Mouse (Mus musculus): ENCODE measurements around the gene Dock4.

Dock4 gene

DNA sequence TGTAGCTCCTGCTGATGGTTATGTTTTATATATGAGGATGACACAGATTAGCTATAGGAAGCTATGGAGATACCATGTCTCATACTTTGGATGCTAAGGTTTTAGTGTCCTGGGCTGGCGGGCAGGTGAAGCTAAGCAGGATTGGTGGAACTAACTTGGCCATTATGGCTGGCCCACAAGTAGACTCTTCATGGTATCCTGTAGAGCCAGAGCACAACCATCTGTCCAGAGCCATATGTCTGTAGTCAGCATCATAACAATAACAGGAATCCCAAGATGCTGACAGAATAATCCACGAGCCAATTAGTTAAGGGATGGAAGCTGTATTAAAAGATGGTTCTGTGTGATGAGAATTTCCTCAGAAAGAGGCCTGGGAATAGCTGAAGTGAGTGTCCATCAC is 269.4 kb downstream of the Dock4 start:
- in situ Hi-C loops (cut with MboI; ENCODE audit: low sequenced_read_pairs): no loop called here

DNA sequence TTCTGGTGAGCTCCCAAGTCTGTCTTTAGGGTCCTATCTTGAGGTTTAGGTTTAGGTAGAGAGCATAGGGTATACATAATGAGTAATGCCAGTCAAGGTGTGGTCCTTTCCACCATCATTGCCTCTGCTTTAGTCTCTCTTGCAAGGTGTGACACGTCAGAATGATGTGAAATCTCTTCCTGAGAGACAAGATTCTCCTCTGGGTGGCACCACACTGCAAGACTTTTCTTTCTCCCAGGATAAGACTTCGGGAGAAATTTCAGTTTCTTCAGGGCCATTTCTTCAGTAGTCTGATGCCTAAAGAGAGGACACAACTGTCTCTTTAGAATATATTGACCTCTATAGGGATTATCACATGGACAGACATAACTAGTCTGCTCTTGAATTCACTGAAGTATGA is 282.6 kb downstream of the Dock4 start:
- in situ Hi-C loops (cut with MboI; ENCODE audit: low sequenced_read_pairs): no loop called here

DNA sequence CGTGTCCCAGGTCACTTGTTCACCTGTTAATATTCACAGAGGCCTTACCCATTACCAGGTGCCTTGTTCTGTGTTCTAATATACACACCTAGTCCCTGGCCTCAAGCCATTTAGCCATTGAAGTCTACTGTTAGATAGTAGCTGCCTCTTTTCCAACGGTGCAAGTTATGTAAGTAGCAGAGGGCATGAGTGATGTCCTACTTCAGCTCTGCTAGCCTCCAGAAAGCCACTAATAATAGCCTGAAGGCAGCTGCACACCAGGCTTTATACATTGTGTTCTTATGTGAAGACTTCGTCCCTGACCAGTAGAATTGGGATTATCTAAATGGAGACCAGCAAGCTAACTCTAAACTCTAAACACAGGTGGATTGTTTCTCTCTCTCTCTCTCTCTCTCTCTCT is 285.0 kb downstream of the Dock4 start:
- in situ Hi-C loops (cut with MboI; ENCODE audit: low sequenced_read_pairs): no loop called here

GRCm38 (mm10) chr12:40745501-40745900 is 299.7 kb downstream of the Dock4 start:
- in situ Hi-C loops (cut with MboI; ENCODE audit: low sequenced_read_pairs): no loop called here

GRCm38 (mm10) chr12:40746081-40746480 is 300.3 kb downstream of the Dock4 start:
- in situ Hi-C loops (cut with MboI; ENCODE audit: low sequenced_read_pairs): no loop called here

DNA sequence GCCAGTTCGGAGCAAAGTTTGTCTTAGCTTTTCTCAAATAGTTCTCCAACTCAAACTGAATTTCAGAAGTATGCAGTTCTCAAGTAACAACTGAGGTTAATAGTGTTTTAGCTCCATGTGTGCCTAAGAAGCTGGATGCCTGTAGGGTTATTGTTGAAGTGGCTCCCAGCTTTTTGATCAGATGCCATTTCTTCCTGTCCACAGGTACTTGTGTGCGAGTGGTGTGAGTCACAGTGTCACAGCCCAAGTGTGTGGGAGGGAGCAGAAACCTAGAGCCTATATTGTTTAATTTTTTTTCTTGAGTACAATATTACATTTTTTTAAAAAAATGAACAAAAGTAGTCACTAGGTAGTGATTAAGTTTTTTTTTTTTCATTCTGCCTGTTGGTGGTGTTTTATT is 313.5 kb downstream of the Dock4 start:
- in situ Hi-C loops (cut with MboI; ENCODE audit: low sequenced_read_pairs): no loop called here

DNA sequence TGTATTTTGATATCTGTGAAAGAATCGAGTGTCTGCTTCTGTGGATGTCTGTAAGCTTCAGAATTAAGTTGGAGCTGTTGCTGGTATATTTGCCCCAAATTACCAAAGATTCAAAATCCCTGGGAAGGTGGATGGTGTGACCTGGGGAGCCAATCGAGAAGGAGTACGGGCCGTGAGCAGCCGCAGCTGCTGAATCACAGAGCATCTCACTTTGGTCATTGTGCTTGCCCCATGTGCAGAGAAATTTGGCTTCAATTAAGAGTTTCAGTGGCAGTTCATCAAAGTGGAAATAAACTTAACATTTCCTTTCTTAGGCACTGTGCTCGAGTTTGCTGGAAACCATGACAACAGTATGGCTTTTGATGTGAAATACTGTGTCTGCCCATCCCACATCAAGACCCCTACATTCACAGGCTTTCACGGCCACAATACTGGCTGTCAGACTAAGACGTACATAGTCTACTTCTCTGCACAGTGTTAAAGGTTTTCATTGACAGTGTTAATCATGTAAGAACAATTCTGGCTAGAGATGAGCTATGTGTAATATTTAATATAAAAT is 321.6 kb downstream of the Dock4 start:
- in situ Hi-C loops (cut with MboI; ENCODE audit: low sequenced_read_pairs): no loop called here

- in situ Hi-C loops (cut with MboI; ENCODE audit: low sequenced_read_pairs): no loop called here
Observed at GRCm38 (mm10) chr12:40773091-40773490, 327.3 kb downstream of the Dock4 start.

- in situ Hi-C loops (cut with MboI; ENCODE audit: low sequenced_read_pairs): no loop called here
Observed at GRCm38 (mm10) chr12:40781554-40781953, 335.8 kb downstream of the Dock4 start.

DNA sequence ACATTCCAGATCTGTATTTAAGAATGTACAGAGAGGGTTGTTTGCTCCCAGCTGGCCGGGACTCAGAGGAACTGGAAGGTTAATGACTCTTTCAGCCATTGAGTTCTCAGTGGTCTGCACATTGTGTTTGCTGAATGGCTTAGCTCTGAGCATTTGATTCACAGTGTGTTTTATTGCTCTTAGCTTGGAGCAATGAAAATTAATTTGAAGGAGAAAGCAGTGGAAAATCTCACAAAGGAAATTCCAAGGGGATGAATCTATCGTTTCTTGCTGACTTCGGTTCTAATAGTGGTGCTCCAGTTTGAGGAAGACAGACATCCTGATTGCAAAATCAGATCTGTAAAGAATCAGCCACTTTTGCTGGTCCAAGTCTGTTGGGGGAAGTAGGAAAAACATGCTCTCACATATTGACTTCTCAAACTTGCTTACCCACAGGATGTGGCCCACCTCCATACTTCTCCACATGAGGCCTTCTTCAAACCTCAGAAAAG is 342.9 kb downstream of the Dock4 start:
- in situ Hi-C loops (cut with MboI; ENCODE audit: low sequenced_read_pairs): no loop called here

DNA sequence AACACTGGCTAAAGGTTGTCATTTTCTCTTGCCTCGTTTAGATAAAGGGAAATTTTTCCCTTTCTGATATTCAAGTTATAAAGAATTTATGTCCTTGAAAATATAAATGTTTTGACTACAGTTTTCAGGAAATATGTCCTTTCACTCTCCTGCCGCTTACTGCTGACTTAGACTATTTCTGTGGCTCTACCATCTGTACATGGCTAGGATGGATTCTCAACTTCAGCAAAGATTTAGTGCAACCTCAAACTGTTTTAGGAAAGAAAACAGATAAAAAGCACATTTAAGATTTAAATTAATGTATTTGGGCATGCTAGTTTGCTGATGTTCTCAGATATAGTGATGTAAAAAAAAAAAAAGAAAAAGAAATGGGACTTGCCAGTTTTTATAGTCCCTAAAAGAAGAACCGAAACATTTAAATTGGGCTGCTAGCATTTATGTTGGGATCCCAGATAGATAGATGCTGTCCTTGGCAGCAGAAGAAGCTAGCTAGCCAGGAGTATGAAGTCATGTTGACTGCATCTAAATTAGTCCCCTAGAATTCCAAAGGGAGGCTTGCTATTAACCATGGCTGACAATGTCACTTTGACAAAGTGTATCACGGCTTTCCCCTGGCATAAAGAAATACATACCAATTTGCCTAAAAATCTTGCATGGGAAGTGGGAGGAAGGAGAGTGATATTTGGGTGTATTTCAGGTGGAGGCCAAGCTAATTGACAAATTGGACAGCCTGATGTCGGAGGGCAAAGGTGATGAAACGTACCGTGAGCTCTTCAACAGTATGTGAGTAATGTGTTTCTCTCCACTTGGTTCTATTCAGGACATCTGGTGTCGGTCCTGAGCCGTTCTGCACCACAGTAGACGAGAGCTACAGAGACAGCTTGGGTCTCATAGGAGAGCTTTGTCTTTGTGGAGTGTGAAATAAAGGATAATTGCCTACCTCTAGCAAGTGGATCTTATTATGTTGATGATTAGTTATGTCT is 343.9 kb downstream of the Dock4 start:
- in situ Hi-C loops (cut with MboI; ENCODE audit: low sequenced_read_pairs): no loop called here

GRCm38 (mm10) chr12:40791221-40791620 is 345.5 kb downstream of the Dock4 start:
- in situ Hi-C loops (cut with MboI; ENCODE audit: low sequenced_read_pairs): no loop called here

DNA sequence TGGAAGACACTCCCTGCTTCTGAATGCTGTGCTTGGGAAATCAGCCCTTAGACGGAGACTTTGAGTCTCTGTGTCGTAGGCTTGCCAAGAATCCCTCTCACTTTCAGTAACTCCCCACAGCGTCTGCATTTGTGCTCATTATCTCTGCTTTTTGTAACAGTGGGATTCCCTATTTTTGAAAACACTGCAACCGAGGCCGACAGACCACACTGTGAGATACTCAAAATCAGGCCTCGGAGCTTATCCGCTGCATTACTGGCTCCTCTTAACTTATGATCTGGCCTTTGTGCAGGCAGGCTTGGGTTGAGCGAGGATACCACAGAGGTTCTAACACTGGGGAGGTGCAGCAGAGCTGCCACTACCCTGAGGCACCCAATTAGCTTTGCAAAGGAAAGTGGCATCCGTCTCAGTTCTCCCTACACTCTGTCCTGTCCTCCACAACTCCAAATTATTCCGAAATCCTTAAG is 346.5 kb downstream of the Dock4 start:
- in situ Hi-C loops (cut with MboI; ENCODE audit: low sequenced_read_pairs): no loop called here

GRCm38 (mm10) chr12:40794066-40794465 is 348.3 kb downstream of the Dock4 start:
- in situ Hi-C loops (cut with MboI; ENCODE audit: low sequenced_read_pairs): no loop called here

DNA sequence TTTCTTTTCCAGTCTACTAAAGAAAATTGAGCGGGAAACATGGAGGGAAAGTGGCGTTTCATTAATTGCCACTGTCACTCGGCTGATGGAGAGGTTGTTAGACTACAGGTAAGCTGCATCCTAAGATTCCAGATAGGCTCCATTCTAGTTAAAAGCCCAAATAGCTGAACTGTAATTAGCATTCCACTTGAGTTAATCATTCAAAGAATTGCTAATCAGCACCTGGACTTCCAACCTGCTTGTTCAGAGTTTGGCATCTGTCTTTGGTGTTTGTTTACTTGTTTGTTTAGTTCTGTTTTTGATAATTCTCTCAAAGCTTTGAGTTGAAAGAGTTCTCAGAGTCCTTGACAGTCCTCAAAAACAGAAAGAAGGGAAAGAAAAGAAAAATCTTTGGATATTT is 349.0 kb downstream of the Dock4 start:
- in situ Hi-C loops (cut with MboI; ENCODE audit: low sequenced_read_pairs): no loop called here

- in situ Hi-C loops (cut with MboI; ENCODE audit: low sequenced_read_pairs): no loop called here
Observed at GRCm38 (mm10) chr12:40795768-40796167, 350.0 kb downstream of the Dock4 start.

GRCm38 (mm10) chr12:40796813-40797491 is 351.2 kb downstream of the Dock4 start:
- in situ Hi-C loops (cut with MboI; ENCODE audit: low sequenced_read_pairs): no loop called here

DNA sequence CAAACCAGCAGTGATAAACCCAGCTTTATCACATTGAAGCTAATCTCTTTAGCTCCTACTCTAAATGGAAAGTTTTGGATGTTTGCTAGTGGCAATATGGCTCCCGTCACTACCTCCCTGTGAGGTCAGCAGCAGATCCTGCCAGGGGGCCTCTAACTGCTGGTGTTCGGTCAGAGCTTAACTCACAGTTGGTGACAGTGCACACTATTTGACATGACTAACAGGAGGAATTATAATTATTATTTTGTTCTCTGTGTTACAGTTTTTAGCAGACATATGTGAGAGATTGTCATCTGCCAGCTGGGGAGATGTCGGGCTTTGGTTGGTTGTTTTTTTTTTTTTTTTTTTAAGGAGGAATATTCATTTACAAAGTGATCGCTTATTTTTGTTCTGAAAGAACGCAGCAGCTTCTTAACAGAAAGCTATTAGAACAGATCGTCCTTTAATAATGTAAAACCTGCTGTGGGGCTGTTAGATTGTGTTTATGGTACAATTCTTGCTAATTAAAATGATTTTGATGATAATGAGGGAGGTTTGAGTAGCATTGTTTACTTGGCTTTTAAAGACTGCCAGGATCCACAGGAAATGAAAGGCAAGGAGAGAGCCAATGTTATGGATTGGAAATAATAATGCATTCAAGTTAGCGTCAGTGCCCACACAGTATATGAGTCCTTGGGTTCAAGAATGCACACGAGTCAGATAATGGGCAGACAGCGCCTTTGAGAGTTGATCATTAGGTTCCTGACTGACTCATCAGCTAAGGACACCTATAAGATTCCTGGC is 352.0 kb downstream of the Dock4 start:
- in situ Hi-C loops (cut with MboI; ENCODE audit: low sequenced_read_pairs): no loop called here

GRCm38 (mm10) chr12:40798344-40799017 is 352.7 kb downstream of the Dock4 start:
- in situ Hi-C loops (cut with MboI; ENCODE audit: low sequenced_read_pairs): no loop called here

- in situ Hi-C loops (cut with MboI; ENCODE audit: low sequenced_read_pairs): no loop called here
Observed at GRCm38 (mm10) chr12:40801456-40801855, 355.7 kb downstream of the Dock4 start.

Data from CH12F3 (cell line).